Mouse (Mus musculus): Measurements from ENCODE around the gene Serpinb13.

DNA sequence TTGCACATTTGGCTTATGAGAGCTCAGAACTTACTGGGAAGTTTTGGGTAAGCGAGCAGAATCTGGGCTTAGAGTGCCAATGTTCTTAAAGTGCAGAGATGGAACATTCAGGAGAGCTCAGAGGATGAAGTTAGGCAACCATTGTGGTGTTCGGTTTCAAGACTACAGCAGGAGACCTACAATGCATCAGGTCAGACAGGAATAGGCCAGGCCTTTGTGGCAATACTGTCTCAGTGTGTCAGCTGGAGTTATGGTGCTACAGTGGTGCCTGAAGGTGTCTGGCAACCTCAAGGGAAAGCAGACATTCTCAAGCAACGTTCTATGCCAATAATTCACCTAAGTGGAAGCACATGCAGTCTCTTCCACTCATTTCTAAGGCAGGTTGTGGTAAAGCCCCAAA is 20.8 kb upstream of the Serpinb13 start:
- no peak for TF ChIP-seq CTCF (IDR thresholded peaks at IDR 0.05; ENCODE audit: extremely low read depth, insufficient read depth, low read length)
- no peak for TF ChIP-seq POLR2A (IDR thresholded peaks at IDR 0.05; ENCODE audit: extremely low read depth, insufficient read depth, low read length)
